Mouse (Mus musculus) ES-Bruce4 (cell line): ENCODE results near the gene AC124502.3.

Experiments
- CTCF ChIP-seq: IDR thresholded peaks from one replicate; pipeline ENCODE4 v1.8.1; 2011; ENCODE audit warnings: low read depth, low read length
- EP300 ChIP-seq: IDR thresholded peaks from 2 replicates; pipeline ENCODE4 v1.6.1; 2011; ENCODE audit warnings: low read depth, low read length; ENCODE audit not compliant: insufficient read depth
- POLR2A ChIP-seq: IDR thresholded peaks from one replicate; pipeline ENCODE4 v1.8.1; 2011; ENCODE audit warnings: low read length; ENCODE audit not compliant: insufficient read depth

GRCm38 (mm10) chr19:5018191-5018590 is 20.5 kb upstream of the AC124502.3 start:
- TF ChIP-seq CTCF (no peak), EP300 (no peak), POLR2A (no peak)
